Mouse (Mus musculus): ENCODE results near the gene Rbfox1. TPM values are rescaled to one million over a fixed set of nuclear protein-coding genes. Genes with fewer than 3 reads are reported as not detected.

The Rbfox1 gene
- total and polyA plus RNA-seq, 2 experiments from 2014 or later: 129 to 214 TPM

GRCm38 (mm10) chr16:6265610-6266009 lies 380.5 kb downstream of the Rbfox1 start:
- H3K9ac ChIP-seq: no peak overlapping the region
- no peak for TF ChIP-seq CTCF (IDR thresholded peaks at IDR 0.05; ENCODE audit: low read depth)
- no peaks in the 10 kb centered on the region for H3K4me1 ChIP-seq (ENCODE audit: insufficient read depth)
- DNase-seq (no peak), ATAC-seq (no peak)
- H3K36me3 ChIP-seq (ENCODE audit: insufficient read depth): no peaks in the 10 kb centered on the region
- H3K27ac ChIP-seq (ENCODE audit: low read depth, low read length): no peak overlapping the region
- no peaks in the 10 kb centered on the region for H3K27me3 ChIP-seq (ENCODE audit: insufficient read depth, low read length)
- no peak overlapping the region for H3K4me2 ChIP-seq (ENCODE audit: low read depth)
- no peaks in the 10 kb centered on the region for H3K9me3 ChIP-seq (ENCODE audit: low read length)
- no peak overlapping the region for H3K4me3 ChIP-seq (ENCODE audit: low read depth, low read length)
- WGBS: 67% methylated on average over 3 of the region's 3 CpGs

GRCm38 (mm10) chr16:6271596-6272370 lies 386.6 kb downstream of the Rbfox1 start:
- 64% methylated on average over 7 of the region's 7 CpGs for WGBS
- Histone ChIP-seq H3K9me3 (ENCODE audit: low read length) (no peaks in the 10 kb centered on the region), H3K27ac (ENCODE audit: low read depth, low read length) (no peak overlapping the region), H3K4me3 (ENCODE audit: low read depth, low read length) (no peak overlapping the region), H3K4me2 (ENCODE audit: low read depth) (no peak overlapping the region), H3K4me1 (ENCODE audit: insufficient read depth) (no peaks in the 10 kb centered on the region), H3K36me3 (ENCODE audit: insufficient read depth) (no peaks in the 10 kb centered on the region), H3K27me3 (ENCODE audit: insufficient read depth, low read length) (no peaks in the 10 kb centered on the region), H3K9ac (no peak overlapping the region)
- TF ChIP-seq CTCF (IDR thresholded peaks at IDR 0.05; ENCODE audit: low read depth): no peak
- ATAC-seq (no peak), DNase-seq (no peak)

- Histone ChIP-seq H3K4me3 (ENCODE audit: low read depth, low read length) (no peak overlapping the region), H3K4me2 (ENCODE audit: low read depth) (no peak overlapping the region), H3K27me3 (ENCODE audit: insufficient read depth, low read length) (no peaks in the 10 kb centered on the region), H3K9ac (no peak overlapping the region), H3K9me3 (ENCODE audit: low read length) (no peaks in the 10 kb centered on the region), H3K27ac (ENCODE audit: low read depth, low read length) (no peak overlapping the region), H3K36me3 (ENCODE audit: insufficient read depth) (no peaks in the 10 kb centered on the region), H3K4me1 (ENCODE audit: insufficient read depth) (peaks cover 6% of the 10 kb centered on the region)
- ATAC-seq: no peak
- 67% methylated on average over 4 of the region's 4 CpGs for WGBS
- TF ChIP-seq CTCF (IDR thresholded peaks at IDR 0.05; ENCODE audit: low read depth): no peak
- no peak for DNase-seq
These were observed 398.3 kb downstream of the Rbfox1 start for GRCm38 (mm10) chr16:6283496-6283895.

- Histone ChIP-seq H3K9me3 (ENCODE audit: low read length) (no peaks in the 10 kb centered on the region), H3K4me2 (ENCODE audit: low read depth) (no peak overlapping the region), H3K36me3 (ENCODE audit: insufficient read depth) (no peaks in the 10 kb centered on the region), H3K4me1 (ENCODE audit: insufficient read depth) (peaks cover 6% of the 10 kb centered on the region), H3K27ac (ENCODE audit: low read depth, low read length) (no peak overlapping the region), H3K4me3 (ENCODE audit: low read depth, low read length) (no peak overlapping the region), H3K27me3 (ENCODE audit: insufficient read depth, low read length) (no peaks in the 10 kb centered on the region), H3K9ac (no peak overlapping the region)
- WGBS: 58% methylated on average over 4 of the region's 4 CpGs
- DNase-seq (no peak), ATAC-seq (no peak)
- no peak for TF ChIP-seq CTCF (IDR thresholded peaks at IDR 0.05; ENCODE audit: low read depth)
These were observed 399.2 kb downstream of the Rbfox1 start for GRCm38 (mm10) chr16:6284317-6284716.

GRCm38 (mm10) chr16:6287699-6288098 lies 402.5 kb downstream of the Rbfox1 start:
- H3K9ac ChIP-seq: no peak overlapping the region
- no peaks in the 10 kb centered on the region for H3K9me3 ChIP-seq (ENCODE audit: low read length)
- H3K4me1 ChIP-seq (ENCODE audit: insufficient read depth): peaks cover 6% of the 10 kb centered on the region
- H3K27me3 ChIP-seq (ENCODE audit: insufficient read depth, low read length): no peaks in the 10 kb centered on the region
- no peak for DNase-seq
- TF ChIP-seq CTCF (IDR thresholded peaks at IDR 0.05; ENCODE audit: low read depth): no peak
- H3K4me2 ChIP-seq (ENCODE audit: low read depth): no peak overlapping the region
- 0 out of 2 replicates have a peak overlapping the region, but pooled peaks have one; percentile 15 for H3K27ac ChIP-seq (ENCODE audit: low read depth, low read length)
- WGBS: 52% methylated on average over 2 of the region's 2 CpGs
- no peaks in the 10 kb centered on the region for H3K36me3 ChIP-seq (ENCODE audit: insufficient read depth)
- no peak overlapping the region for H3K4me3 ChIP-seq (ENCODE audit: low read depth, low read length)
- ATAC-seq: peak; percentile 48; the same call in 1 of the 2 replicates

GRCm38 (mm10) chr16:6300112-6300511 lies 415.0 kb downstream of the Rbfox1 start:
- no peaks in the 10 kb centered on the region for H3K27me3 ChIP-seq (ENCODE audit: insufficient read depth, low read length)
- H3K27ac ChIP-seq (ENCODE audit: low read depth, low read length): no peak overlapping the region
- H3K9ac ChIP-seq: no peak overlapping the region
- no peaks in the 10 kb centered on the region for H3K36me3 ChIP-seq (ENCODE audit: insufficient read depth)
- no peak for TF ChIP-seq CTCF (IDR thresholded peaks at IDR 0.05; ENCODE audit: low read depth)
- 64% methylated on average over 5 of the region's 5 CpGs for WGBS
- no peaks in the 10 kb centered on the region for H3K9me3 ChIP-seq (ENCODE audit: low read length)
- no peaks in the 10 kb centered on the region for H3K4me1 ChIP-seq (ENCODE audit: insufficient read depth)
- ATAC-seq (no peak), DNase-seq (no peak)
- H3K4me2 ChIP-seq (ENCODE audit: low read depth): no peak overlapping the region
- H3K4me3 ChIP-seq (ENCODE audit: low read depth, low read length): no peak overlapping the region

- Histone ChIP-seq H3K4me3 (ENCODE audit: low read depth, low read length) (no peak overlapping the region), H3K27ac (ENCODE audit: low read depth, low read length) (no peak overlapping the region), H3K9me3 (ENCODE audit: low read length) (no peaks in the 10 kb centered on the region), H3K4me1 (ENCODE audit: insufficient read depth) (no peaks in the 10 kb centered on the region), H3K9ac (no peak overlapping the region), H3K4me2 (ENCODE audit: low read depth) (no peak overlapping the region), H3K27me3 (ENCODE audit: insufficient read depth, low read length) (no peaks in the 10 kb centered on the region), H3K36me3 (ENCODE audit: insufficient read depth) (no peaks in the 10 kb centered on the region)
- no peak for TF ChIP-seq CTCF (IDR thresholded peaks at IDR 0.05; ENCODE audit: low read depth)
- 37% methylated on average over 1 of the region's 1 CpGs for WGBS
- peak; percentile 74 for ATAC-seq
- DNase-seq: no peak
These were observed 417.9 kb downstream of the Rbfox1 start for GRCm38 (mm10) chr16:6303082-6303481.

Data from forebrain, postnatal 0 days (tissue).